Mouse (Mus musculus) hindbrain, embryonic 13.5 days (tissue): ENCODE results near the gene Gm45213. TPM values are rescaled to one million over a fixed set of nuclear protein-coding genes. Genes with fewer than 3 reads are reported as not detected.

Source experiments
- polyA plus RNA-seq: library from polyadenylated mRNA; unstranded; fragments of >200 nt; fragmentation: Nextera tagmentation; extraction: Ambion mirVana; gene quantifications from 2 replicates; pipeline ENCODE4 v1.2.1, GENCODE M21; 2015

The Gm45213 gene
- polyA plus RNA-seq, 1 experiment from 2014 or later: not detected

Other genes with a start within 250 kb of the Gm45213 start
- gene Pcsk6, start 181.9 kb upstream of the Gm45213 start, polyA plus RNA-seq: 0.52 and 0.66 TPM in 2 replicates
- 145 and 149 TPM in 2 replicates for gene Snrpa1, start 15.4 kb downstream of the Gm45213 start, polyA plus RNA-seq
- 84.5 and 87.0 TPM in 2 replicates for gene Selenos, start 36.0 kb downstream of the Gm45213 start, polyA plus RNA-seq
- gene Chsy1, start 65.9 kb downstream of the Gm45213 start, polyA plus RNA-seq: 12.5 and 13.1 TPM in 2 replicates